Mouse (Mus musculus): ENCODE measurements around the gene 4930564D02Rik.

Gene 4930564D02Rik

DNA sequence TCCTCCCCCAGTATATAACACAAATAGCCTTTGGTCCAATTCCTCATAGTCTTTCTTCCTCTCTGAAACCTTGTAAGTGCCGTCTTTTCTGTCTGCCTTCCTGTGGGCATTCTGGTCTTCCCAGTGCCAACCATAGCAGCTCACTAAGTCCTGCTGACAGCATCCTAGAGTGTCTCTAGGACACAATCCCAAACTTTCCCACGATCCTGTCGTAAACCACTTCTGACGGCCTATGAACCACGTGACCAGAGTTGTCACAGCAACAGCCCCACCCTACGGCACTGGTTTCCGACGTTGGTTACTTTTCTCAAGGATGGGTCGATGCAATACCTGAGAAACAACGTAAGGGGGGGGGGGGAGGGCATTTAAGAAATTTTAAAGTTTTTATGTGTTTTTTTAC is at the start of gene 4930564D02Rik:
4930564D02Rik (plus strand) TSS at position 301 of the 400 bp plus-strand sequence.
- DNase-seq = no peak

DNA sequence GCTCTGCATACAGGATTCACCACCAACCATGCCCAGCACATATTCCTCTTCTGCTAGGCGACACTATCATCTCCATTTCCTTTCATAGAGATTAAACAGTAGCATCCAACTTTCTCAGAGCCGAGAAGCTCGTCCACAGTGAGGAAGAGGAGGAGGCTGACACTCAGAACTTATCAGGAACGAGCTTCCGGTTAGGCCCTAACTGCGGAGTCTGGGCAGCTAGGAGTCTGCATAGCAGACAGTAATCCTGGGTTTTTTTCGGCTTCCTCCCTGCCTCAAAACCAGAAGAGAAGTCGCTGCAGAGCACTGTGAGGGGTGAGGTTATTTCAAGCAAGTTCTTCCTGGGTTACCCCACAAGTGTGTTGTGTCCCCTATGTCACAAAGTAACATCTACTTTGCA is 49.3 kb upstream of the 4930564D02Rik start:
- no peak for DNase-seq

DNA sequence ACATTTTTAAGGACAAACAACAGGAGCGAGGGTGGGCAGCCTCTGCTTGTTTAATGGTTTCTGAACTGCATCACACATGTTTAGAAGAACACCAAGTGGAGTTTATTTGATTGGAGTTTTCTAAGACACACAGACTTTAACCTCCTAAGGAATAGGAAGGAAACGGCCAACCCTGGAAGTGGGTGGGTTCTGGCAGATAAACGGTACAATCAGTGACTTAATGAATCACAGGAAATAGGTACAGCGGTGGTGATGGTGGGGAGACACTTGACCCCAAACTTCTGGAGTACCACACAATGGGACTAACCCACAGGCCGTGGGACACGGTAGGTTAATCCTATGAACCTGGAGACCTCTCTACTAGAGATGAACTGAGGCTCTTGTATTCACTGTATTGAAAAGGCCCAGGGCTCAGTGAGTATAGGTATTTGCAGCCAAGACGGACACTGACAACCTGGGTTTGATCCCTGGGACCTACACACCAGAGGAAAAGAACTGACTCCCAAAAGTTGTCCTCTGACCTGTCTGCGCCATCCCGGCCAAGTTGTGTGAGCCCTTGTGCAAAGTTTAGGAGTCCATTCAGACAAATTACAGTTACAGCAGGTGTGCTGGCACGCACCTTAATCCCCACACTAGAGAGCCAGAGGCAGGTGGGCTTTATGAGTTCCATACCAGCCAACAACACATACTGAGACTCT is 48.4 kb upstream of the 4930564D02Rik start:
- no peak for DNase-seq

DNA sequence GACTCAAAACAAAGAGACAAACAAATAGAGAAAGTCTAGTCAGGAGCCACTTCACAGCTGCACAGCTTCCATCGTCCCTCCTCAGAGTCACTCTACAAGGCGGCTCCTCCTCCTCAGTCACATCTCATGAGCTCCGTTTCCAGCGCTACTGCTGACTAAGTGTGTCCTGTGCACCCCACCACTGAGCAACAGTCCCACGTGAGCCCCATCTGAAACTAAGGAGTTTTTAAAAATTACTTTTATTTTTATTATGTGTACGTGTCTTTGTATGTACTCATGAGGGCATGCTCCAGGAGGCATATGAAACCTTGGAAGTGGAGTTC is 47.9 kb upstream of the 4930564D02Rik start:
- no peak for DNase-seq

DNA sequence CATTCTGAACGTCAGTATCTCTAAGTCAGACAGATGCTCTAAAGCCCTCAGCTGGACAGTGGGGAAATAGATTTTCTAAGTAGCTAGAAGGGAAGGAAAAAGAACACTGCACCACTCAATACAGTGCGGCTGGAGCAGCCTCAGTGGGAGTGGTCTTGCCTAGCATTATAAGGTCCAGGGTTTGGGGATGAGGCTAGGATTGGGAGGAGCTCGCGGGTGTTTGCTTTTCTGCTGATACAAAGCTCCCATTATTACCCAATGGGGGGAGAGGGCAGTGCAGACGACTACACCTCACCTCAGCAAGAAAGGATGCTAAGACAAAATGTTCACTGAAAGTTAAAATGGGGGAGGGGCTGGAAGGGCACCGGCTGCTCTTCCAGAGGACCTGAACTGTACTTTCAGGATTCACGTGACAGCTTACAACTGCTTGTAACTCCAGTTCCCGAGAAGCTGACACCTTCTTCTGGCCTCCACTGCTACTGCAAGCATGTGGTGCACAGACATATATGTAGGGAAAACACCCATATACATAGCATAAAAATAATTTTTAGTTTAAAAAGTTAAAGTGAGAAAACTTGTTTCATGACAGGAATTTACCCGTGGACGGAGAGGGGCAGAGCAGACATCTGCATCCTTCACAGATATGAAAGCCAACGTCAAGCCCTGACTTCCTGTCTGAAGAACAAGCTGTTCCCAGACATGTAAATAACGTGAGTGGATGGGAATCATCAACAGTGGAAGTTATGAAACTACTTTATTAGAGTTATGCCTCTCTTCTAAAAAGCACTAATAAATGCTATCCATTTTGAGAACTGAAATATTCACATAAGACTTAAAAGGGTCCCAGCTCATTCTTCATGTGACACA is 46.6 kb upstream of the 4930564D02Rik start:
- no peak for DNase-seq

DNA sequence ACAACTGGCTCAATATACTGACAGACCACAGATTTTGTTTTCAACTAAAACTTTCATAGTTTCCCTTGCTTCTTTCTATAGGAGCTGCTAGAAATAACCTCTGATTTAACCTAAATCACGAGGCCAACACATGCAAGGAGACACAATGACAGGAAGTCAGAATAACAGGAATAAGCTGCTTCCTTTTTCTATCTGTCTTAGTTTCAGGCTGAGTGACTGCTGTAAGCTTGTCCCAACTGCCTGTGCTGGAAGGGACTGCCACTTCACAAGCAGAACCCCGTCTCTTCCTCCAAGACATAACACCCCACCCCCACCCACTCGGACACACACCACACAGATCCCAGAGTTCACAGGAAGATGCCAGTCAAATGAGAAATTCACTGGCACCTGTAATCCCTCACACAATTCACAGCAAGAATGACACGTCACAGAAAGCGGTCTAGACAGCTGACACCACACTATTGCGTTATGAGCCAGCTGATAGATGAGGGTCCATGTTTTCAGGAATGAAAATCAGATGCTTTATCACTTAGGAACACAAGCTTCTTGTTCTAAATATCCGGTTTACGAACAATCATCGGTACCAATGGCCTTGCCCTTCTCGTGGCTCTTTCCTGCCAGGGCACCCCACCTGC is 43.2 kb upstream of the 4930564D02Rik start:
- DNase-seq = no peak

DNA sequence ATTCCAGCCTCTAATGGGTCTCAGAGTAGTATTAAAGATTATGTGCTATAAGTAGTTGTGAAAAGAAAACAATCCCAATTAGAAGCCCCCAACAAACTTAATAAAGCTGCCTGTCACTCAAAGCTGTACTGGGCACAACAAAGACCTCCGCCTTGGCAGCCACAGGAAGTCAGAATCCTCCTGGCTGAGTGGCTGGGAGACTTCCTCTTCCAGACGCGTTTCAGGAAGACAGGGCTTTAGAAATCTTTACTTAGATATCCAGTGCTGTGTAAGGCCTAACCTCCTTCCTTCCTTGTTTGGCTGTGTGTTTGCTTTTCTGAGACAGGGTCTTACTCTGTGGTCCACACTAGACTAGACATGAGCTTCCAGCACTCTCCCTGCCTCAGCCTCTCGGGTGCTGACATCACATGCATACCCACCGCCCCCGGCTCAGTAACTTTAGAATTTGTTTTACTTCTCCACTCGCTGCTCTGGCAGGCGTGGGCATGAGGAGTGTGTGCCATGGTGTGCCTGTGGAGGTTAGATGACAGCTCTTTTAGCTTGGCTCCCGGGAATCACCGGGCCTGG is 30.3 kb upstream of the 4930564D02Rik start:
- DNase-seq = no peak

DNA sequence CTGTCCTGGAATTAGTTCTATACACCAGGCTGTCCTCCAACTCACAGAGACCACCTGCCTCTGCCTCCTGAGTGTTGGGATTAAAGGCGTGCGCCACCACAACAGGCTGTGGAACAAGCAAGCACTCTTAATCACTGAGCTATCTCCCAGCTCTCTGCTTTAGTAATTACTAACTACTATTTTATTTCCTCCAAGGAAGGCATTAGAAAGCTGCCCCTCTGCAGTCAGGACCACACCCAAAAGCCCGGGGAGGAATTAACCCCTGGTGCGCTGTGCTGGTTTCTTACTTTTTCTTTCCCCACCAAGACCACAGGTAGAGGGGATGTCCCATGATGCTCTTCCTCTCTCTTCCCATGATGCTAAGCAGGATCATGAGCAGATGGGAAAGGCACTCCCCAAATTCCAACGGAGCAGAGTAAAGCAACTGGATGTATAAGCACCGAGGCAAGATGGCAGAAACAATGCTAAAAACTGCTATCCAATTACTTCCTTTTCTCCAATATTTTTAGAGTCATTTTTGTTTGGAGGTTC is 29.3 kb upstream of the 4930564D02Rik start:
- no peak for DNase-seq

DNA sequence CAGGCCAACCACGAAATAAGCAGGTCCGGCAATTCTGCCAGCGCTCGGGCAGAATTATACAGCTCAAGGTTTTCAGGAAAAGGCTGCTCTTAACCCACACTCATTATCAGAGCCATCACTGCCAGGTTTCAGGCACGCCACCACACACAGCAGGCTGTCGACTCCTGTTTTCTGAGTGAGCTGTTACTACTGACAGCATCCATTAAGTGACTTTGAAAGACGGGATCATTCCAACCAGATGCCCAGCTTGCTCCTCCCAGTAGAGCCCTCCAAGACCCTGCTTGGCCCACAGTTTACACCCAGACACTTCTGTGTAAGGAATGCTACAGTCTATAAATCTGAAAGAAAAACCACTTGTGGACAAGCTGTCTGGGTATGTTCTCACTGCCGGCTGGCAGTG is 26.6 kb upstream of the 4930564D02Rik start:
- DNase-seq = no peak

DNA sequence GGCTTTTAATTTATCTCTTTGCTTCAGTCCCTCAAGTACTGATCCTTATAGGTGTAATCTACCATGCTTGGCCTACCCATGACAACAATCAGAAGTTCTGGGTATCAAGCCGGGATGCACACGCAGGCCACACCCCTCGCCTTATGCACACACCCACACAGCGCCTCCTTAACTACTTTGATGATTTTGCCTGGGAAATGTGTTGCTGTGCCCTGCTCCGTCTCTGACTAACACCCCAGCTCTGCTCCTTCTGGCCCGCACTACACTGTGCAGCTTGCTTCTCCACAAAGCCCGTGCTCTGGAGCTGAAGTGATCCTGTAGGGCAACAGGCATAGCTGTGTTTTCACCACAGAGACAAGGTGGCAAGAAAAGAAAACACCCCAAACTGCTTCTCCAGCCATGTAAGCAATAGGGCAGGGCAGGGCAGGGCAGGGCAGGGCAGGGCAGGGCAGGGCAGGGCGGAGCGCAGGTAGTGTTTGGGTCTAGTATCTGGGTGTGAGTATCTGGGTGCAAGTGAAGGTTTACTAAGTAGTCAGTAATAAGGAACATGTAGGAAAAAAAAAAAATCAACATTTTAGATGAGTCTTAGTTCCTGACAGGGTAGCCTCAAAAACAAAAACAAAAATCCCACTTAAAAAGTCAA is 25.5 kb upstream of the 4930564D02Rik start:
- no peak for DNase-seq

DNA sequence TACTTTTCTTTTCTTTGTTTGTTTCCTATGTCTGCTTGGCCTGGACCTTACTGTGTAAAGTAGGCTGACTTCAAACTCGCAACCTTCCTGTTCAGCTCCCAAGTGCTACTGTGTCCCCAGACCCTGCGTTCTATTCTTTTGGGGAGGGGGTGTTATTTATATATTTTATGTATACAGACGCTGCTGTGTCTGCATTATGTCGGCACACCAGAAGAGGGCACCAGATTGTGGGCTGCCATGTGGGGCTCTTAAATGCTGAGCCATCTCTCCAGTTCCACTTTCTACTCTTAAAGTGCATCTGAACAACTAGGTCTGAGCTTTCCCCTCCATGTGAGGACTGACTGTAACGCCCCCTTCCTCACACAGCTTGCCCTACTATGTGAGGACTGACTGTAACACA is 22.9 kb upstream of the 4930564D02Rik start:
- no peak for DNase-seq

DNA sequence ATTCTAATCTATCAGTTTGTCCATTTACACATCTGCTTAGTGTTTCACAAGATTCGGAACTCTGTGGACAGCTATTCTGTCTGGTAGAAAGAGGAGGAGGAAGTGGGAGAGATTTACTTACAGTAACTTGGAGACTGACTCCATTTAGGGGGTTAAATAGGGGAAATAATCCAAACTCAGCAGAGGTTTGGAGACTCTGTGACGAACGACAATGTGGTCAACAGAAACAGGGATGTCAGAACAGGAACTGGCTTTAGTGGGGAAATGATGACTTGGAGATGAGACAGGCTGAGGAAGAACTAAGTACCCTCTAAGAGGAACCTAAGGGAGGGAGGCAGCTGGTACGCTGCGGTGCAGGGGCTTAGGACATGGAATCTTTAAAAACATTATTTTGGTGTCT is 19.8 kb upstream of the 4930564D02Rik start:
- no peak for DNase-seq

DNA sequence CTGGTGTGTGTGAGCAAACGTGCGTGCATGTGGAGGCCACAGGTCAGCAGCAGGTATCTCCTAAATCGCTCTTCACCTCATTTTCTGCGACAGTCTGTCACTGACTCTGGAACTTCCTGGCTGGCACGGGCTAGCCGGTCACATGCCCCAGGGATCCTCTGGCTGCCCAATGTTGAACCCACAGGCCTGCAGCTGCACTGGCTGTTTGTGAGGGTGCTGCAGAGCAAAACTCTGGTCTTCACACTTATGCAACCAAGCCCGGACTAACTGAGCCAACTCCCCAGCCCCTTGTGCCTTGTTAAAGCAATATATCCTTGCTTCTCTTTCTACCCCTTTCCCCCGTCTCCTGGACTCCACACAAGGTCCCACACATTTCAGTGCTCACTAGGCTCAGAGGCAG is 19.0 kb upstream of the 4930564D02Rik start:
- no peak for DNase-seq

DNA sequence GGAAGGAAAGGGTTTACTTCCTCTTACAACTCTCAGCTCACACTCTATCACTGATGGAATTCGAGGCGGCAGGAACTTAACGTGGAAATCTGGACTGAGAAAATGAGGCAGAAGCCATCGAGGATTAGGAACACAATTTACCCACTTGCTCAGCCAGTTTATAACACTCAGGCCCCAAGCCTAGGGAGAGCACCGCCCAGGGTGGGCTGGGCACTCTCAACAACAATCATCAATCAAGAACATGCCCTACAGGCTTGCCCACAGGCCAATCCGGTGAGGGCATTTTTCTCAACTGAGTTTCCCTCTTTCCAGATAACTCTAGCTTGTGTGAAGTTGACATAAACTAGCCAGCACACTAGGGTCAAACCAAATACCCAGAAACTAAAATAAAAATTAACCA is 16.8 kb upstream of the 4930564D02Rik start:
- DNase-seq = no peak

DNA sequence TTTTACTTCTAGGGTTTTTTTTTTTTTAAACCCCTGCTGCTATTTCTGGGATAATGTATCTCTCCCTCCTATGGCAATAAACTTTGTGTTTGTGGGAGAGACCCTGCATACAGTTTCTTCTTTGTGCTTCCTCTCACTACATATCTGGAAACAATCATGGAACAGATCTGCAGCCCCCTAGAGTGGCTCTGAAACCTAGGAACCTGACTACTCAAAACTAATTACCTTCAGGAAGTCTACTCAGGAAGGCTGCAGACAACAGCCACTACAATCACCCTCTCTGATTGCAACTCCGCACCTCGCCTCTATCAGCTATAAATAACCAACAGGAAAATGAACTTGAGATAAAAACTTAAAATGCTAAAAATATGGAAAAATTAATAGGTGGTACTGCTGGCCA is 15.5 kb upstream of the 4930564D02Rik start:
- no peak for DNase-seq

DNA sequence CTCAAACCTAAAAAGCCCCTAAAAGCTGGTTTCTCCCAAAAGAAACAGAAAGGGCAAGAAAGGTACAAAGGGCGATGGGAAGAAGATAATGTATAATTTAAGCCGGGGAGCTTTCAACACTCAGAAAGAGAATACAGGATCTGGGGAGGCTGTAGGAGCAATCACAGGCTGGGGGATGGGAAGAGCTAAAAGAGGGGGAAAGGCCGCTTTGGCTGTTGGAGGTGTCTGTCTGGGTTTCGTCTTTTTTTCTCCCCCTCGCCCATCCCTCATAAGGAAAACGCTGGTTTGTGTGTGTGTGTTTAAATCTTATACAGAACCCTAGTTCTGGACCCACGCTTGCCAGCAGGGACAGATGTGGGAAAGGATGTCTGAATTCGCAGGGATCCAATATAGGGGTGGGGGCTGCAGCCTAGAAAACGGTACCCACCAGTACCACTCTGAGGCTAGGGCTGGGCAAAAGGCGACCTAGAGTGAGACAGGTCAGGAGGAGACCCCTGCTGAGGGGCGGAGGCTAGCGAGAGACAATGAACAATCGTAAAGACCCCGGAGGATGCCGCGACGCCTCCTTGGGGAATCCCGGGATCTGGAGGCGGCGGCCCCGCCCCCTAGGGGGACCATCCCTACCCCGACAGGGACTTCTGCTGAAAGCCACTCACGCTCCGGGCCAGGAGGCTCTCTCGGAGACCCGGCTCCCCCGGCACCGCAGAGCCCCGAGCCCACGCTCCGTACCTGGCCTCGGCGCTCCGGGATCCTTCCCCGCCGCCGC is 14.3 kb upstream of the 4930564D02Rik start:
- no peak for DNase-seq

DNA sequence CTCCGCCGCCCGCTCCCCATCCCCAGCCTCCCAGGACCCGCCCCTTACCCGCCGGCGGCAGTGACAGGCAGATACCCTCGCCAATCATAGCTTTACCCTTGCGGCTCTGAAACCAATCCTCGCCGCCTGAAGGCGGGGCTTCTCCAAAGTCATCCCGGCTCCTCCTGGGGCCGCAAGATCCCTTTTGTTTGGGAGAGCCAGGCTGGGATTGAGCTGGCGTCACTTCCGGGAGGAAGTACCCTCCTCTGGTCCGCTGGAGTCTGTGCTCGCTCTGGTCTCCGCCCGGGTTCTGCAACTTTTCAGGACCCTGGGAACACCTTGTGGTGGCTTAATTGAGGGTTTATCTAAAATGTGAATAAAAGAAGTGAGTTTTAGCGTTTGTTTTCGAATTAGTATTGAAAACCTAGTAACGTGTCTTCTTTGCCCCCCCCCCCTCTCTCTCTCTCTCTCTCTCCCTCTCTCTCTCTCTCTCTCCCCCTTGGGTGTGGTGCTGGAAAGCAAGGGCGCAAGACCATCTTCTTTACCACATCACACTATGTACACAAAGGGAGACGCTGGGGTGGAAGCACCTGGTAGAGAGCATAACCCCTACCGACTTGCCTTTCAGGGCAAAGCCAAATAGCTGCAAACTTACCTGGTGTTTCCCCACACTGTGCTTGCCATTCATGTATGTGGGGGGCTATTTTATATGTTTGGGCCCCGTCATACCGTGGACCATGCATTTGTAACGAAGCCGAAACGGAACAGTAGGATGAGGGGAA is 13.5 kb upstream of the 4930564D02Rik start, which contains the start of gene Cttnbp2nl:
Cttnbp2nl (minus strand) TSS at position 210 of the 761 bp plus-strand sequence.
- peak; percentile 98 for DNase-seq

DNA sequence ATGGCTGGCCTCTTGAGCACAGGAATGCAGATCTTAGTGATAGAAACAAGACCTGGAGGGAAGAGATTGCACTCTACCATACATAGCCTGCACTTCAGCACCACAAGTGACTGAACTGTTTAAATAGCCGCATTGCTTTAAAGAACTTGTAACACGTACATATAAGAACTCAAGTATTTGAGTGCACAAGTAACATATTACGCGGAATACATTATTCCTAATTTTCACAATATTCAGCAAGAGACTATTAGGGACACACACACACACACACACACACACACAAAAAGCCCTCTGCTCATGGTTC is 13.0 kb upstream of the 4930564D02Rik start:
- DNase-seq = no peak

DNA sequence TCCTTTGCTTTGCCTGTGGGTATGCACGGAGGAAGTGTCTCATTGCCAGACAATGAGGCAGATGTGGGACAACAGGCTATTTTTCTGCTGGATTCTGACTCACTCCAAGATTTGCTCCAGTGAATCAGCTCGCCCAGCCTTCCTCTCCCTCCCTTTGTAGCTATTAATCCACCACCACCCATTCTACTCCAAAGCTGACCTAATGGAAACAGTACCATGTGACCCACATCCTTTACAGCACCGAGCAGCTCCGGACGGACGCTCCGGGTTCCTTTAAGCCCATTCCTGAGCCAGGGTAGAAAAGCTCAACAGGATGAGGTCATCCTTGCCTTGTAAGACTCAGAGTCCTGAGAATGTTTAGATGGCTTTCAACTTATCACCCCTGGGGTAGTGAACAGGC is 11.7 kb upstream of the 4930564D02Rik start:
- no peak for DNase-seq

DNA sequence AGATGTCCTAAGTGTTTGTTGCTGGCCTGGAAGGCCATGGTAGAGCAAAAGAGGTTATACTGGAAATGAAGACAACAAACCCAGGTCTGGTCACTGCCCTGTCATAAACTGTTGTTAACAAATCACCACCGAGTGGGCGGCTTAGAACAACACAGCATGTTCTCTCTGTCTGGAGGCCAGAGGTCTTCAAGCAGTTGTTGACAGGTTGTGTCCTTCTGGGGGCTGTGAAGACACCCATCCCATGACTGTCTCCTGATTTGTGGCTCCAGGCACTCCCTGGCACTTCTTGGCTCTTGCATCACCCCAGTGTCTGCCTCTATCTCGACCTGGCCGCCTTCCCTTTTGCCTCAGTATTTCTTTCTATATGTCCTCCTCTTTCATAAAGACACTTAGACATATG is 11.0 kb upstream of the 4930564D02Rik start:
- no peak for DNase-seq

Data from cerebellum, adult 11 months (tissue).